Mouse (Mus musculus): ENCODE results near the gene Crybg2. TPM values are rescaled to one million over a fixed set of nuclear protein-coding genes. Genes with fewer than 3 reads are reported as not detected.
A peak's percentile ranks its signal among the peaks of the same experiment; 100 is the strongest.

The Crybg2 gene
- 0.30 and 0.61 TPM in 2 replicates for polyA plus RNA-seq (2015; fragmentation: Nextera tagmentation; extraction: Ambion mirVana)

DNA sequence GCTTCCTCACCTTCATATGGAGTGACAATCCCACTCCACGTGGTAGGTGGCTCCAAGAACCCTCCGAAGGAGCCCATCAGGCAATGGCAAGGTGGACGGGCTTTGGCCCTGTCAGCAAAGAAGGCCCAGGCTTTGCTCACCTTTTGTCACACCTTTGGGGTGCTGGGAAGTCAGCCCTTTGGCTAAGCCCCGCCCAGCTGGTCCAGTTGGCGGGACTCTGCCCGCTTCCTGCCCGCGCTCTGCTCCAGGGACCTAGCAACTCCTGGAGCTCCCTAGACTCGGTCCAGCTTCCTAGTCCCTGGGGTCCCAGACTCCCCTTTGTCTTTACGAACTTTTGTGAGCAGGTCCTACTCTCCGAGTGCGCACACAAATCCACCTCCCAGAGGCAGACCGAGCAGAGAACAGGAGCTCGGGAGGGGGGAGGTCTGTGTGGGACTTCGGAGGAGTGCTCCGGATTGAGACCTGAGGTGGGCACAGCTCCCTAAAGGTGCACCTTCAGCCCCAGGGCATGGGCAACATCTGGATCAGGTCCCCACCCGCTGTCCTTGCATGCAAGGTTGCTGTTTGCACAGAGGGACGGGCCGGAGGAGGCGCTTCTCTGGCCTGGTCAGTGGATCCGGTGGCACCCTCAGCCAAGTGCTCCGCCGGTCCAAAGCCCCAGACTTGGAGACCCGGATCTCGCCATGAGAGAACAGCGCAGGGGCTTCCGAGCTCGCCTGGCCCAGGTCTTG, at the start of gene Crybg2:
Gene Crybg2, plus strand, starts transcription at position 681 of the 731 bp plus-strand sequence.
- H3K9me3 ChIP-seq (replicated peaks) = no peaks in the 10 kb centered on the region
- H3K27ac ChIP-seq = no peak within 1 kb of the TSS
- H3K36me3 ChIP-seq = no peaks in the 10 kb centered on the region
- WGBS = 40% methylated on average over 28 of the region's 28 CpGs
- peaks cover 37% of the 10 kb centered on the region for H3K27me3 ChIP-seq
- H3K9ac ChIP-seq = no peak within 1 kb of the TSS
- no peak for ATAC-seq (replicated peaks; ENCODE audit: insufficient number of reproducible peaks, insufficient read depth, low FRiP score, low read depth)
- H3K4me1 ChIP-seq (replicated peaks) = 0 out of 2 replicates have a peak, but pooled peaks cover 2% of the 10 kb centered on the region
- no peak within 1 kb of the TSS for H3K4me3 ChIP-seq
- 0 out of 2 replicates have a peak within 1 kb of the TSS, but pooled peaks have one; percentile 2 for H3K4me2 ChIP-seq

DNA sequence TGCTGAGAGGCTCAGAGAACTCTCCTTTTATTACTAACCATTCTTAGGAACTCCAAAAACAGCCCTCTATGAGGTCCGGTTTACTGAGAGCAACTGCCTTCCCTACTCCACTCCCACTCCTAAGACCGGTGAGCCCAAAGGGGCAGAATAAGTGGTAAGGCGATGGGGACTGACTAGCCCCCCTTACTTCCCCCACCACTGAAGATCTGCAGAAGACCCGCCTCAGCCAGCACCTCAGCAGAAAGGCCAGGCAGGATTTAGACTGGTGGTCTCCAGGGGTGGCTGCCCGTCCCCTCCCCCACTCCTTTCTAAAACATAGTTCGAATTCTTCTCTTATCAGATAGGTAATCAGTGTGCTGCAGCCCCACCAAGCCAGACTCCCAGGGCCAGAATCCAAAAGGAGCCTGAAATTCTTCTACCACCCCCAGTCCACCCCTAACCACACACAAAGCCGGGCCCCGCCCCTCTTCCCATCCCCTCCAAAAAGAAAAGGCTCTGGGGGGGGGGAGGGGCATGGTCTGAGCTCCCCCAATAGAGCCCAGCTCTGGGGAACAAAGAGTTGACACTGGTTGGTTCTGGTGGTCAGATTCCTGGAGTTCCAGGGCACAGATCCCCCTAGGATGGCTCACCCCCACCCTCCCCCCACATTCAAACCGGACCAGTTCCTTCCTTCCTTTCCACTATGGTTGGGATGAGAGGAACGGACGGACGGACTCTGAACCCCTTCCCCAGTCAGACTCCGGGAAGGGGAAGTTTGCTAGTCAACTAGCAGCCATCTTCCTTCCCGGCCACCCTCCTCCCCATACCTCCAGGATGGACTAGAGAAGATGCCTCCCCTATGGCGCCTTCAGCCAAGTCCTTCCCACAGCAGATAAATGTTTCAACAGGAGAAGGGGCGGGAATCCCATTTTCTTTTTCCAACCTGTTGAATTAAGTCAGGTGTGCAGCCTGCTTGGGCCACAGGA, 48.9 kb upstream of the Crybg2 start:
- Histone ChIP-seq H3K4me1 (replicated peaks) (peaks cover 19% of the 10 kb centered on the region), H3K4me3 (no peak overlapping the region), H3K9ac (no peak overlapping the region), H3K27ac (no peak overlapping the region), H3K4me2 (no peak overlapping the region), H3K27me3 (peaks cover 13% of the 10 kb centered on the region), H3K9me3 (replicated peaks) (no peaks in the 10 kb centered on the region), H3K36me3 (no peaks in the 10 kb centered on the region)
- ATAC-seq (replicated peaks; ENCODE audit: insufficient number of reproducible peaks, insufficient read depth, low FRiP score, low read depth) = no peak; the same call in 1 of the 2 replicates
- WGBS = 11% methylated on average over 16 of the region's 16 CpGs

DNA sequence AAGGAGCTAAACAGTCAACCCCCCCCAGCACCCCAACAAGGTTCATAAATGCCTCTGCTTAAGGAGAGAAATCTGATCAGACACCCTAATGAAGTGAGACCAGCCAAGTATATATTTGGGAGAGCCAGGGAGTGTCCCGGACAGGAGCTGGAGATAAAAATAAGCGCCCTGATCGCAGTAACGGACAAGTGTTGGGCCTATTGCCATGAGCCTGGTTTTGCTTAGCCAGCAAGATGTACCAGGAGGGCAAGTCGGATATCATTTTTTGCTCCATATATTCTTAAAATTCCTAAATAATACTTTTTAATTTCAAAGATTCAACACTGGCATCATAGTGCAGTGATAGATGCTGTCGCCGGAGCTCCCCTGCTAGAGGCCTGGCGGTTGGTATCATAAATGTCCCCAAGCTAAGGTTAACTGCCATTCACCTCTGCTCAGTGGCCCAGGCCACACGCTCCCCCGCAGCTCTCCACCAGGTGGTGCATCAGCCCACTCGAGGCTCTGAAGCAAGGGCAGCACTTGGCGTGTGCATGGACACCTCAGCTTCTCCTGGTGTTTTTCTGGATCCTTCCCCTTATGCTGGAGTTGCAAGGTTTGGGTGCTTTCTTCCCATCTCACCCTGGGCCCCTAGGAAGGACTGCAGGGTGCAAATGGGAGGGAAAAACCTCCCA, 47.6 kb upstream of the Crybg2 start:
- no peak overlapping the region for H3K9ac ChIP-seq
- no peak overlapping the region for H3K4me2 ChIP-seq
- WGBS = 30% methylated on average over 12 of the region's 12 CpGs
- H3K9me3 ChIP-seq (replicated peaks) = no peaks in the 10 kb centered on the region
- no peak overlapping the region for H3K4me3 ChIP-seq
- H3K27ac ChIP-seq = no peak overlapping the region
- H3K36me3 ChIP-seq = no peaks in the 10 kb centered on the region
- H3K27me3 ChIP-seq = peaks cover 25% of the 10 kb centered on the region
- ATAC-seq (replicated peaks; ENCODE audit: insufficient number of reproducible peaks, insufficient read depth, low FRiP score, low read depth) = no peak
- peaks cover 27% of the 10 kb centered on the region for H3K4me1 ChIP-seq (replicated peaks)

DNA sequence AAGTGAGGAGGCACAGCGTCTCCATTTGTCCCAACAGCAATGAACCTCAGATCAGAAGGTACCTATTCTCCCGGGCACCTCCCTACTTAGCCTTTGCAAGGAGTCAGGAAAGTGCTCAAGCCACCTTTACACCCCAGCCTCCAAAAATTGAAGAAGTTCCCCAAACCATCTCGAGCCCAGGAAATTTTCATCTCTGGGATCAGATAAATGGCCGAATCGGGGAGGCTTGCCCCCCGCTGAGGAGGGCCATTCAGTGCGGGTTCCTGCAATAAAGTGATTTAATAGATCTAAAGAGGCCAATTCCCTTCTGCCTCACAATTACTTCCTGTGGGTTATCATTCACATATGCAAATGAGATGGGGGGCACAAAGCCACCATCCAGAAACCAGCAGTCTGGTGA, 44.4 kb upstream of the Crybg2 start:
- Histone ChIP-seq H3K27me3 (peaks cover 50% of the 10 kb centered on the region), H3K4me1 (replicated peaks) (peaks cover 32% of the 10 kb centered on the region), H3K4me2 (no peak overlapping the region)

DNA sequence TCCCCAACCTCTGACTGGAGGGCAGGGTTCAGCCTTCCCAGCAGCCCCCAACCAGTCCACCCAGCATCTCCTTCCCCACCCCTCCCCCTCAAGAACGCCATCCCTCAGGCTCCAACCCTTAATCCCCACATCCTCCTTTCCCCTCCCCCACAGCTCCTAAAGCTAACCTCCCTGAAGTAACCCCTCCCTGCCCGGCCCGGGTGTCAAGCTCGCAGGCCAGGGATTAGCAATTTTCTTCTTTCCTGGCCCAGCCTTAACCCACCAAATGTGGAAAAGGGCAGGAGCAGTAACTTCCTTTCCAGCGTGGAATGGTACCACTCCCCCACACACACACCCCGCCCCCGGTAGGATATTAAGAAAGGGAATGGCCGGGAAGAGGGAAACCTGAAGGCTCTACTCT, 43.8 kb upstream of the Crybg2 start:
- H3K4me2 ChIP-seq = no peak overlapping the region
- ATAC-seq (replicated peaks; ENCODE audit: insufficient number of reproducible peaks, insufficient read depth, low FRiP score, low read depth) = no peak
- H3K9me3 ChIP-seq (replicated peaks) = no peaks in the 10 kb centered on the region
- WGBS = 4% methylated on average over 8 of the region's 8 CpGs
- no peak overlapping the region for H3K27ac ChIP-seq
- H3K4me3 ChIP-seq = no peak overlapping the region
- H3K9ac ChIP-seq = no peak overlapping the region
- H3K36me3 ChIP-seq = no peaks in the 10 kb centered on the region
- H3K27me3 ChIP-seq = peaks cover 50% of the 10 kb centered on the region
- H3K4me1 ChIP-seq (replicated peaks) = peaks cover 26% of the 10 kb centered on the region

More for the DNA sequence above, 44.4 kb upstream of the Crybg2 start:
- no peak overlapping the region for H3K9ac ChIP-seq
- WGBS = 18% methylated on average over 7 of the region's 7 CpGs
- ATAC-seq (replicated peaks; ENCODE audit: insufficient number of reproducible peaks, insufficient read depth, low FRiP score, low read depth) = no peak
- H3K36me3 ChIP-seq = no peaks in the 10 kb centered on the region
- no peak overlapping the region for H3K4me3 ChIP-seq
- no peaks in the 10 kb centered on the region for H3K9me3 ChIP-seq (replicated peaks)
- H3K27ac ChIP-seq = no peak overlapping the region

DNA sequence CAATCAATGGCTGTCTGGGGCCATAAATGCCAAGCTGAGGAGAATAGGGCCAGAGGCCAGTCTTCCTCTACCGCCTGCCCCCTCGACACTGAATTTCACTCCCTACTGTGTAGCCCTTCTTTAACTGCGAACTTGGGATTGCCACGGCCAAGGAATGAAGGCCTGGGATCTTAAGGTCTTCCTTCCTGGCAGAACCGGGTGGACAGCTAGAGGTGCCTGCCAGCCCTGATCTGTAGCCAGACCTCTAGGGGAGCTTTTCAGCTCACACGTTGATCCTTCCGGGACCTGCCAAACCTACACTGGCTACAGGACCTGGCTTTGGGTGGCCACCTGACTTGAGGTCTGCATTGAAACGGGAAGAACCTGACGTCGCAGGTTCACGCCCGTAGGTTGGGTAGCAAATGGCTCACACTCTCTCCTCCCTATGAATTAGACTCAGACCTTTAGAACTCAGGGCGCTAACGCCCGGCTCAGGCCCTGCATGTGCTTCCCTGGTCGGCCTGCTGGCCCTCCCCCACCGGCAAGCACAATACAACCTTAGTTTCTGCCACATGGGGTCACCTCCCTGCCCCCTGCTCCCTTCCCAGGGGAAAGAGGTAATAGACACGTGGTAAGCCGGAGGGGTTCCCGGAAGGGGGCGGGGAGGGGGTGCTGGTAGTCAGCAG, 43.3 kb upstream of the Crybg2 start:
- Histone ChIP-seq H3K36me3 (no peaks in the 10 kb centered on the region), H3K9ac (no peak overlapping the region), H3K9me3 (replicated peaks) (no peaks in the 10 kb centered on the region), H3K4me1 (replicated peaks) (peaks cover 24% of the 10 kb centered on the region), H3K27ac (no peak overlapping the region), H3K27me3 (peaks cover 50% of the 10 kb centered on the region), H3K4me3 (peak overlapping the region; percentile 21; the same call in 1 of the 2 replicates), H3K4me2 (peak overlapping the region; percentile 47)
- ATAC-seq (replicated peaks; ENCODE audit: insufficient number of reproducible peaks, insufficient read depth, low FRiP score, low read depth) = no peak
- WGBS = 3% methylated on average over 21 of the region's 21 CpGs

DNA sequence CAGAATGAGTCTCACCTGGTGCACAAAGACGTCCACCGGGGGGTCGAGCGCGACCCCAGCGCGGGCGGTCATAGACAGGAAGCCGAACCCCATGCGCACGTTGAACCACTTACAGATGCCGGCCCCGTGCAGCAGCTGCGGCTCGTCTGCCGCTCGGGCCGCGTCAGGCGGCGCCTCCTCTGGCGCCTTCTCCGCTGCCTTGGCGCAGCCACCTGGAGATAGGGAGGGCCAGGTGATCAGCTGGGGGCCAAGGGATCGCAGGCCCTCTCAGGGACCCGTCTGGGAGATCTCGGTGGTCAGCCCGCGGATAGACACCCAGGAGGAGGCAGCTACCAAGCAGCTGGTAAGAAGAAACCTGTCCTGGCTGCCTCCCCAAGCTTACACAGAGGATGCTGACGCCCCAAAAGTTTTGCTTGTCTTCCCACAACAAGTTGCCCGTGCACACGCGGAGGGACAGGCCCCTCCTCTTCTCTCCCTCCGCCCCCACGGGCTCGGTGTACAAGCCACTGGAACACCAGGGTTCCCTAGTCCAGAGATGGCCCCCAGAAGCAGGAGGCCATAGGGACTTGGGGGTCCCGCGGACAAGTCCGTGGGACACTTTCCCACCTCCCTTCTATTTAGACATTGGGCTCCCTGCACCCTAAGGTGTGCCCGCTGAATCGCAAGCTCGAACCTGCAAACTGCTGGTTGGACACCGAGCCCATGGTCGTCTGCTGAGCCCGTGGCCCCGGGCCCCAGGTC, 42.4 kb upstream of the Crybg2 start:
- Histone ChIP-seq H3K9ac (no peak overlapping the region), H3K9me3 (replicated peaks) (no peaks in the 10 kb centered on the region), H3K36me3 (no peaks in the 10 kb centered on the region), H3K27me3 (peaks cover 50% of the 10 kb centered on the region), H3K4me2 (peak overlapping the region; percentile 47), H3K27ac (no peak overlapping the region), H3K4me3 (peak overlapping the region; percentile 21), H3K4me1 (replicated peaks) (peaks cover 17% of the 10 kb centered on the region)
- WGBS = under 1% methylated on average over 46 of the region's 46 CpGs
- no peak for ATAC-seq (replicated peaks; ENCODE audit: insufficient number of reproducible peaks, insufficient read depth, low FRiP score, low read depth)

DNA sequence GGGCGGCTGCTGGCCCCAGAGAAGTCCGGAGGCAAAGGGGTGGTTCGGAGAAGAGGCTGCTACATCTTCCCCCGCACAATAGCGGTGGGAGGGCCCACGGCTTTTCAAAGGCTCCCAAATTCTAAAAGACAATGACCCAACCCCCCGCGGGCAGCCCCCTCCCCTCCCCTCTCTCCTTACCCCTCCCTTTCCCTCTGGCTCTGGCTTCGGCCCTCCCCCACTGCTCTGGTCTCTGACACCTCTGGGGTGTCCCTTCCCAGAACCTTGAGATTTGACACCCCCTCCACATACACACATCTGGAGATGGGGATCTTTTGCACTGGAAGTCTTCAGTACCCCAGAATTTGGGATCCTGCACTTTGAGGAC, 41.9 kb upstream of the Crybg2 start, which contains the start of gene Lin28a:
Gene Lin28a, minus strand, starts transcription at position 63 of the 367 bp plus-strand sequence.
- H3K4me1 ChIP-seq (replicated peaks) = peaks cover 16% of the 10 kb centered on the region

DNA sequence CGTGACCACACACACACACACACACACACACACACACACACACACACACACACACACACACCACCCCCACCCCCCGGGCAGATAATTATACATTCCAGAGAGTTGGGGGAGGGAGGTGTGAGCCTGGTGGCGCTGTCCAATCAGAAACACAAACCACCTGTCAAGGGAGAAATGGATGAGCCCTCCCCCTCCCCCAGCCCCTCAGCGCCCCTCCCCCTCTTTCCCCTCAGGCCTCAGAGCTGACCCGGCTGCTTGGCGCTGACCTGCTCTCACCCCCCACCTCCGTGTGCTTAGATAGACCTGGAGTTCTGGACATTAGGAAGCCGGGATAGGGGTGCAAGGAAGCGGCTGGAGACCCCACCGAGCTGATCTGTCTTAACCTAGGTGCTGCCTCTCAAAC, 41.4 kb upstream of the Crybg2 start:
- Histone ChIP-seq H3K27me3 (peaks cover 50% of the 10 kb centered on the region), H3K4me3 (no peak overlapping the region), H3K9me3 (replicated peaks) (no peaks in the 10 kb centered on the region), H3K27ac (no peak overlapping the region), H3K9ac (no peak overlapping the region), H3K36me3 (no peaks in the 10 kb centered on the region), H3K4me1 (replicated peaks) (peaks cover 16% of the 10 kb centered on the region), H3K4me2 (no peak overlapping the region)
- 1% methylated on average over 7 of the region's 10 CpGs for WGBS
- no peak for ATAC-seq (replicated peaks; ENCODE audit: insufficient number of reproducible peaks, insufficient read depth, low FRiP score, low read depth)

More for the DNA sequence above, 41.9 kb upstream of the Crybg2 start, which contains the start of gene Lin28a:
- no peaks in the 10 kb centered on the region for H3K36me3 ChIP-seq
- H3K4me3 ChIP-seq = peak within 1 kb of the TSS; percentile 21
- no peak within 1 kb of the TSS for H3K27ac ChIP-seq
- no peak for ATAC-seq (replicated peaks; ENCODE audit: insufficient number of reproducible peaks, insufficient read depth, low FRiP score, low read depth)
- H3K27me3 ChIP-seq = peaks cover 50% of the 10 kb centered on the region
- peak within 1 kb of the TSS; percentile 47 for H3K4me2 ChIP-seq
- under 1% methylated on average over 9 of the region's 9 CpGs for WGBS
- H3K9ac ChIP-seq = no peak within 1 kb of the TSS
- no peaks in the 10 kb centered on the region for H3K9me3 ChIP-seq (replicated peaks)

DNA sequence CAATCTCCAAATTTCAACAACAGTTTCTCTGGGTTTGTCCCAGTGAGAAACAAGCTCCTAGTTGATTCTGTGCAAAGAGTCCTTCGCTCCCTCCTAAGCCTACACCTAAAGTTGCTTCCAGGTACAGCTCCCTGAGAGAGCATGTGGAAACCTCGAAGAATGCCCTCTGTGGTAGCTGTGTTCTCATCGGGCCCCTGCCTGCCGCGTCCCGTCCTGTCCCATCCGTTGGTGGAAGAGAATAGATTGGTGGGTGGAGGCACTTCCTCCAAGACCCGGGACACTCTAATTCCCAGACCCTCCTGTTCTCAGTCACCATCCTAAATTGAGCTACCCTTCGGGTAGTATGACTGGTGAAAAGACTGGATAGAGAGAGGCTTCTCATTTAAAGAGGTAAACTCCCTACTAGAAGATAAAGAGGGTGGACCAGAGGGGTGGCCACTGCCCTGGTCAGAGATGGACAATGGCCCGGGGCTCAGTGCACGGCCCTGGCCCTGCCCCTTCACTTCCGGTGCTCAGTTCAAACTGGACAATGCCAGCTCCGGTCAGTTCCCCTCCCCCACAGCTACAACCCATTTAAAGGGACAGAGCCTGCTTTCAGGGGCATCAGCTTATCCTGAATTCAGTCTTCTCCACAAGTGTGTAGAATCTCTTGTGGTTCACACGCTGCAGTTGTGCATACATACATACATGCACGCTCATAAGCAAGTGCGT, 40.8 kb upstream of the Crybg2 start:
- no peaks in the 10 kb centered on the region for H3K9me3 ChIP-seq (replicated peaks)
- no peak overlapping the region for H3K4me3 ChIP-seq
- no peak overlapping the region for H3K9ac ChIP-seq
- no peaks in the 10 kb centered on the region for H3K36me3 ChIP-seq
- peaks cover 50% of the 10 kb centered on the region for H3K27me3 ChIP-seq
- ATAC-seq (replicated peaks; ENCODE audit: insufficient number of reproducible peaks, insufficient read depth, low FRiP score, low read depth) = no peak
- H3K4me2 ChIP-seq = no peak overlapping the region
- H3K27ac ChIP-seq = no peak overlapping the region
- 3% methylated on average over 16 of the region's 16 CpGs for whole genome bisulfite sequencing
- H3K4me1 ChIP-seq (replicated peaks) = peaks cover 16% of the 10 kb centered on the region

Data from heart, embryonic 15.5 days (tissue).